Mouse (Mus musculus): ENCODE data around the gene Pid1. TPM values are rescaled to one million over a fixed set of nuclear protein-coding genes. Genes with fewer than 3 reads are reported as not detected.

The Pid1 gene
- polyA plus RNA-seq, 2 experiments = 21.1 to 42.9 TPM

DNA sequence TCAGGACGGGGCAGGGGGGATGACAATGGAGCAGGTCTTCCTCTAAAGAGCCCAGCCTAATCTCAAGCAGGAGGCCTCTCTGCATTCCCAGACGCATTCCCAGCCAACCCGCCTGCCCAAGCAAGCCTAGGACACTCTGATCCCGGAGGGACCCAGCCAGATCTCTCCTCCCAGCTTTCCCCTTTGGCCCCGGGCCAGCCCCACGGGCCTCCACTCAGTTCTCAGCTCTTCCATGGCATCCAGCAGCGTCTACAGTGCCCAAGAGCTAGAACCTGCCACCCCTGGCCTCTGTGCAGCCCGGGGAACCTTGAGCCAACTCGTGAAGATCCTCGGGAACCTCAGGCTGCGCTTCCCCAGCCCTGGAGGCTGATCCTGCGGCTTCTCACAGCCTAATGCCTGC is 40.9 kb upstream of the Pid1 start:
- no peak overlapping the region for H3K27ac ChIP-seq (replicated peaks; ENCODE audit: low read depth, low read length)
- no peaks in the 10 kb centered on the region for H3K27me3 ChIP-seq (ENCODE audit: control insufficient read depth, insufficient read depth, low read length)
- H3K36me3 ChIP-seq (ENCODE audit: control insufficient read depth, insufficient read depth, low read length) = no peaks in the 10 kb centered on the region
- no peaks in the 10 kb centered on the region for H3K4me1 ChIP-seq (ENCODE audit: control insufficient read depth, insufficient read depth, low read length)
- H3K4me2 ChIP-seq (replicated peaks; ENCODE audit: low read depth, low read length, severe bottlenecking) = no peak overlapping the region
- DNase-seq (ENCODE audit: low spot score) (no peak), ATAC-seq (ENCODE audit: low FRiP score, low read depth) (no peak)
- H3K9ac ChIP-seq (ENCODE audit: low read depth, low read length, severe bottlenecking) = no peak overlapping the region
- no peak overlapping the region for H3K4me3 ChIP-seq (replicated peaks; ENCODE audit: low read length)
- TF ChIP-seq POLR2A (IDR thresholded peaks at IDR 0.05; ENCODE audit: borderline replicate concordance, extremely low read depth, insufficient read depth, insufficient read length) = no peak
- 44% methylated on average over 11 of the region's 12 CpGs for WGBS
- H3K9me3 ChIP-seq (ENCODE audit: control insufficient read depth, low read length) = no peaks in the 10 kb centered on the region

DNA sequence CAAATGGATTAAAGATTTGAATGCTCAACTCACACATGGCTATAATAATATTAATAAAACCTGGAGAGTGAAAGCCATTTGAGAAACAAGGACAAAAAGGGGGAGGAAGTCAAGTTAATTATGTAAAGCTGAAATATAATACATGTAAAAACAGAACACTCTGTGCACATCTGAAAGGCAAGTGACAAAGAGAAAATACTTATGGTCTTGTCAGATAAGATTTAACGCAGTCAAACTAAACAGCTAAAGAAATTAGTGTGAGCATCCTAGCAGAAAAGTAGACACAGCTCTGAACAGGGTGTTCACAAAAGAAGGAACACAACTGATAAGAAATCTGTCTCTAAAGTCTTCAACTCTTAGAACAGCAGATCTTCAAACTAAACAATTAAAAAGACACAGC is 38.2 kb upstream of the Pid1 start:
- no peak overlapping the region for H3K9ac ChIP-seq (ENCODE audit: low read depth, low read length, severe bottlenecking)
- WGBS = 83% methylated on average over 1 of the region's 1 CpGs
- H3K4me2 ChIP-seq (replicated peaks; ENCODE audit: low read depth, low read length, severe bottlenecking) = no peak overlapping the region
- H3K27me3 ChIP-seq (ENCODE audit: control insufficient read depth, insufficient read depth, low read length) = no peaks in the 10 kb centered on the region
- no peaks in the 10 kb centered on the region for H3K4me1 ChIP-seq (ENCODE audit: control insufficient read depth, insufficient read depth, low read length)
- H3K27ac ChIP-seq (replicated peaks; ENCODE audit: low read depth, low read length) = no peak overlapping the region
- no peak for DNase-seq (ENCODE audit: low spot score)
- TF ChIP-seq POLR2A (IDR thresholded peaks at IDR 0.05; ENCODE audit: borderline replicate concordance, extremely low read depth, insufficient read depth, insufficient read length) = no peak
- ATAC-seq (ENCODE audit: low FRiP score, low read depth) = no peak
- no peak overlapping the region for H3K4me3 ChIP-seq (replicated peaks; ENCODE audit: low read length)
- no peaks in the 10 kb centered on the region for H3K36me3 ChIP-seq (ENCODE audit: control insufficient read depth, insufficient read depth, low read length)
- no peaks in the 10 kb centered on the region for H3K9me3 ChIP-seq (ENCODE audit: control insufficient read depth, low read length)

DNA sequence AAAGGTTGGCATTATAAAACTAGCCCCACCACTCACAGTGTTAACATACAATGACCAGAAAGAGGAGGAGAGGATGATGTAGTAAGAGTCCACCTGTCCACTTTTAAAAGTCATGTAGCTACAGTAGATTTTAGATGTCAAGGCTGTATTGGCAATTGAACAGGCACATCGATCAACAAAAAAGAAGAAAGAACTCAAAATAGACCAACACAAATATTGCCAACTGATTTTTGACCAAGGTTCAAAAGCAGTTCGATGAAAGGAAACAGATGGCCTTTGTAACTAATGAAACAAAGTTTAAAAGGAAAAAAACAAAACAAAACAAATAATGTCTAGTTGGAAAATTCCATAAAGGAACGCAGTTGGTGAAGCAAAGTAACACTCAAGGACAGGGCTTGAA is 35.7 kb upstream of the Pid1 start:
- DNase-seq (ENCODE audit: low spot score) = no peak
- H3K9ac ChIP-seq (ENCODE audit: low read depth, low read length, severe bottlenecking) = no peak overlapping the region
- WGBS = 83% methylated on average over 3 of the region's 3 CpGs
- H3K27me3 ChIP-seq (ENCODE audit: control insufficient read depth, insufficient read depth, low read length) = no peaks in the 10 kb centered on the region
- H3K4me3 ChIP-seq (replicated peaks; ENCODE audit: low read length) = no peak overlapping the region
- ATAC-seq (ENCODE audit: low FRiP score, low read depth) = no peak
- no peaks in the 10 kb centered on the region for H3K9me3 ChIP-seq (ENCODE audit: control insufficient read depth, low read length)
- TF ChIP-seq POLR2A (IDR thresholded peaks at IDR 0.05; ENCODE audit: borderline replicate concordance, extremely low read depth, insufficient read depth, insufficient read length) = no peak
- H3K27ac ChIP-seq (replicated peaks; ENCODE audit: low read depth, low read length) = no peak overlapping the region
- no peaks in the 10 kb centered on the region for H3K4me1 ChIP-seq (ENCODE audit: control insufficient read depth, insufficient read depth, low read length)
- no peaks in the 10 kb centered on the region for H3K36me3 ChIP-seq (ENCODE audit: control insufficient read depth, insufficient read depth, low read length)
- no peak overlapping the region for H3K4me2 ChIP-seq (replicated peaks; ENCODE audit: low read depth, low read length, severe bottlenecking)

DNA sequence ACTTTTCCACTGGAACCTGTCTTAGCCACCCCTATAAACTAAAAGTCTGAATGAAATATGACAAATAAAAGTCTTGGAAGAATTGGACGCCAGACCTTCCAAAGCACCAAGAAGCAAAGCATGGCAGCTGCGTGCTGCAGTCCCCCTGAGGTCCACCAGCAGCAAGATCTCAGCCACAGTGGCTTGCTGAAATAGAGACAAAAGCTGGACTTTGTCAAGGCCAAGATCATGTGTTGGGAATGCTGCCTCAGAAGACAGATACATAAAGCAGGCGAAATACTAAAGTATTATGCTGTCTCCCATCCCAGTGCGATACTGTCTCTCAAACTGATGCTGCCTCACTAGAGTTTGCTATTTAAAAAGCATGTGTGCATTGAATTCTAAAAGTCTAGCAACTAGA is 35.1 kb upstream of the Pid1 start:
- 90% methylated on average over 4 of the region's 4 CpGs for WGBS
- DNase-seq (ENCODE audit: low spot score) (no peak), ATAC-seq (ENCODE audit: low FRiP score, low read depth) (no peak)
- Histone ChIP-seq H3K9me3 (ENCODE audit: control insufficient read depth, low read length) (no peaks in the 10 kb centered on the region), H3K27ac (replicated peaks; ENCODE audit: low read depth, low read length) (no peak overlapping the region), H3K36me3 (ENCODE audit: control insufficient read depth, insufficient read depth, low read length) (no peaks in the 10 kb centered on the region), H3K4me3 (replicated peaks; ENCODE audit: low read length) (no peak overlapping the region), H3K9ac (ENCODE audit: low read depth, low read length, severe bottlenecking) (no peak overlapping the region), H3K4me2 (replicated peaks; ENCODE audit: low read depth, low read length, severe bottlenecking) (no peak overlapping the region), H3K27me3 (ENCODE audit: control insufficient read depth, insufficient read depth, low read length) (no peaks in the 10 kb centered on the region), H3K4me1 (ENCODE audit: control insufficient read depth, insufficient read depth, low read length) (no peaks in the 10 kb centered on the region)
- no peak for TF ChIP-seq POLR2A (IDR thresholded peaks at IDR 0.05; ENCODE audit: borderline replicate concordance, extremely low read depth, insufficient read depth, insufficient read length)

DNA sequence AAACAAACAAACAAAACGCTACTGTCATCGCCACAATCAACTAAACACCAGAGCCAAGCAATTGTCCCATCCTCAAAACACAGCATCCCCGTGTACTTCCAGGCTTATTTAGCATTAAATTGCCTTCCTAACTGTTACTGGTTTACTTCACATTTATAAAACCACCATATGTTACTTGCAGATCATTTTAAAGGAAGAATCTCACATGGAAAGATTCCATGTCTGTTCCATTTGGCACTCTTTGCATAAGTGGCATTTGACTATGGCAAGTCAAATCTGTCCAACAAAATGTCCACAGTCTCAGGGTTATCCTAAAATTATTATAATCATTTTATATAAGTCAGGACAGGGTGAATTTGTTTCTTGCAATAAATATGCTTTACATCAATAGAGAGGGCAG is 32.8 kb upstream of the Pid1 start:
- Histone ChIP-seq H3K4me3 (replicated peaks; ENCODE audit: low read length) (no peak overlapping the region), H3K4me2 (replicated peaks; ENCODE audit: low read depth, low read length, severe bottlenecking) (no peak overlapping the region), H3K9ac (ENCODE audit: low read depth, low read length, severe bottlenecking) (no peak overlapping the region), H3K27ac (replicated peaks; ENCODE audit: low read depth, low read length) (no peak overlapping the region), H3K4me1 (ENCODE audit: control insufficient read depth, insufficient read depth, low read length) (no peaks in the 10 kb centered on the region), H3K36me3 (ENCODE audit: control insufficient read depth, insufficient read depth, low read length) (no peaks in the 10 kb centered on the region), H3K9me3 (ENCODE audit: control insufficient read depth, low read length) (no peaks in the 10 kb centered on the region), H3K27me3 (ENCODE audit: control insufficient read depth, insufficient read depth, low read length) (no peaks in the 10 kb centered on the region)
- DNase-seq (ENCODE audit: low spot score) (no peak), ATAC-seq (ENCODE audit: low FRiP score, low read depth) (no peak)
- TF ChIP-seq POLR2A (IDR thresholded peaks at IDR 0.05; ENCODE audit: borderline replicate concordance, extremely low read depth, insufficient read depth, insufficient read length) = no peak
- WGBS = 63% methylated on average over 3 of the region's 3 CpGs

DNA sequence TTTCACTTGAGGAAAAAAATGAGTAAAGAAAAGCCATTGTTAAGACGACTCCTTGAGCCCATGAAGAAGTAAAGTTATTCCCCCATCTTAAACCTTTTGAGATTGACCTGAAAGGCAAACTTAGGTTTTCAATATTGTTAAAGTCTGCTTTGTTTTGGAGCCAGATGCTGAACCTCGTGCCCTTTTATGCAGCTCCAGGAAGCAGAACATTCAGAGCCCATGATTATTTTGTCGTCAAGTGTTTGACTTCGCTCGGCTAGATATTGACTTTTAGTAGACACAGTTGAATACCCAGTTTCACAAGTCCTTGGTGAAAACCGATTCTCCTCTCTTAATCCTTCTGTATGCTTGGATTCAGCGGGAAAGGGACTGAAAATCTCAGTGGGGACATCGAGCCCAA is 31.9 kb upstream of the Pid1 start:
- no peak overlapping the region for H3K9ac ChIP-seq (ENCODE audit: low read depth, low read length, severe bottlenecking)
- H3K9me3 ChIP-seq (ENCODE audit: control insufficient read depth, low read length) = no peaks in the 10 kb centered on the region
- no peaks in the 10 kb centered on the region for H3K27me3 ChIP-seq (ENCODE audit: control insufficient read depth, insufficient read depth, low read length)
- TF ChIP-seq POLR2A (IDR thresholded peaks at IDR 0.05; ENCODE audit: borderline replicate concordance, extremely low read depth, insufficient read depth, insufficient read length) = no peak
- H3K36me3 ChIP-seq (ENCODE audit: control insufficient read depth, insufficient read depth, low read length) = no peaks in the 10 kb centered on the region
- DNase-seq (ENCODE audit: low spot score) = no peak
- no peak overlapping the region for H3K4me3 ChIP-seq (replicated peaks; ENCODE audit: low read length)
- H3K4me2 ChIP-seq (replicated peaks; ENCODE audit: low read depth, low read length, severe bottlenecking) = no peak overlapping the region
- H3K4me1 ChIP-seq (ENCODE audit: control insufficient read depth, insufficient read depth, low read length) = no peaks in the 10 kb centered on the region
- no peak for ATAC-seq (ENCODE audit: low FRiP score, low read depth)
- WGBS = 80% methylated on average over 8 of the region's 8 CpGs
- H3K27ac ChIP-seq (replicated peaks; ENCODE audit: low read depth, low read length) = no peak overlapping the region

All from limb, embryonic 14.5 days (tissue).